14 mouse cellular contexts compared by ENCODE assay signal in genomic region chr7:16172586-16173140, GRCm38 (mm10). TPM values are rescaled to one million over a fixed set of nuclear protein-coding genes. Genes with fewer than 3 reads are reported as not detected.
DNase-seq lines count a peak whose midpoint lies in the region; ATAC-seq lines count a peak whose summit lies in the region.
"Had no signal": no experiment of that assay in that cellular context is flagged by ENCODE, and none has a peak within 500 bp of the region (broad histone marks: within the 10 kb centered on the region; RNA-seq: fewer than 3 reads in every experiment).

No protein-coding gene starts in this region.

- no peak overlapping the region for H3K4me2 ChIP-seq in forebrain, embryonic 14.5 days (ENCODE audit: low read length)
- no peak overlapping the region for H3K4me2 ChIP-seq in midbrain, embryonic 14.5 days (ENCODE audit: low read length)
- H3K4me2 ChIP-seq: embryonic facial prominence, embryonic 15.5 days had no signal

- H3K27ac ChIP-seq in forebrain, embryonic 14.5 days (ENCODE audit: low read depth, low read length), result peak overlapping the region; percentile 60; the same call in 1 of the 2 replicates
- H3K27ac ChIP-seq in midbrain, embryonic 14.5 days (replicated peaks; ENCODE audit: low read depth, low read length), result peak overlapping the region; percentile 55; the same call in 1 of the 2 replicates
- H3K27ac ChIP-seq: embryonic facial prominence, embryonic 15.5 days; heart, adult 2 months; macrophage had no signal

- no peak for ATAC-seq in forebrain, embryonic 14.5 days
- no peak for ATAC-seq in midbrain, embryonic 14.5 days (ENCODE audit: low FRiP score, low TSS enrichment)

- H3K36me3 ChIP-seq in forebrain, embryonic 14.5 days (ENCODE audit: control insufficient read depth, insufficient read depth, low read length), result no peaks in the 10 kb centered on the region
- H3K36me3 ChIP-seq in midbrain, embryonic 14.5 days (ENCODE audit: control insufficient read depth, insufficient read depth, low read length), result peaks cover 4% of the 10 kb centered on the region; the same call in 1 of the 2 replicates
- H3K36me3 ChIP-seq: embryonic facial prominence, embryonic 15.5 days had no signal

- no peak overlapping the region for H3K4me3 ChIP-seq in forebrain, embryonic 14.5 days (ENCODE audit: low read depth, low read length)
- H3K4me3 ChIP-seq in midbrain, embryonic 14.5 days (replicated peaks; ENCODE audit: low read depth, low read length), result no peak overlapping the region
- H3K4me3 ChIP-seq: embryonic facial prominence, embryonic 15.5 days; heart, adult 2 months had no signal

- no peaks in the 10 kb centered on the region for H3K27me3 ChIP-seq in forebrain, embryonic 14.5 days (replicated peaks; ENCODE audit: control insufficient read depth, insufficient read depth, low read length)
- H3K27me3 ChIP-seq in midbrain, embryonic 14.5 days (ENCODE audit: control insufficient read depth, insufficient read depth, low read length), result no peaks in the 10 kb centered on the region
- H3K27me3 ChIP-seq: embryonic facial prominence, embryonic 15.5 days had no signal

- H3K9ac ChIP-seq in forebrain, embryonic 14.5 days (ENCODE audit: low read length), result no peak overlapping the region; the same call in 1 of the 2 replicates
- peak overlapping the region; percentile 26; the same call in 1 of the 2 replicates for H3K9ac ChIP-seq in midbrain, embryonic 14.5 days (replicated peaks; ENCODE audit: low read length)
- H3K9ac ChIP-seq: embryonic facial prominence, embryonic 15.5 days had no signal

- H3K4me1 ChIP-seq in forebrain, embryonic 14.5 days (ENCODE audit: control insufficient read depth, insufficient read depth, low read length), result peaks cover 10% of the 10 kb centered on the region
- H3K4me1 ChIP-seq in midbrain, embryonic 14.5 days (ENCODE audit: control insufficient read depth, insufficient read depth, low read length), result peaks cover 32% of the 10 kb centered on the region

- DNase-seq in cerebellum, postnatal 14 days, result peak; percentile 46 to 52
- no peak for DNase-seq in cerebellum, postnatal 36 days
- DNase-seq in embryo, embryonic 10 days (ENCODE audit: low spot score), result peak; percentile 18
- no peak for DNase-seq in forebrain, embryonic 14.5 days (ENCODE audit: low spot score)
- no peak for DNase-seq in midbrain, embryonic 14.5 days
- no peak for DNase-seq in frontal cortex, adult 2 months (ENCODE audit: extremely low spot score in 1 of 2, low spot score in 1 of 2)
- no peak for DNase-seq in adrenal gland, postnatal 10 days
- no peak for DNase-seq in frontal cortex, postnatal 14 days (ENCODE audit: low spot score in 2 of 2)
- DNase-seq: adrenal gland, postnatal 25 days; heart, adult 2 months; heart, postnatal 36 days; kidney, adult 2 months had no signal

- H3K9me3 ChIP-seq in forebrain, embryonic 14.5 days (replicated peaks; ENCODE audit: control insufficient read depth, low read length), result no peaks in the 10 kb centered on the region; the same call in 1 of the 2 replicates
- 0 out of 2 replicates have a peak, but pooled peaks cover 8% of the 10 kb centered on the region for H3K9me3 ChIP-seq in midbrain, embryonic 14.5 days (ENCODE audit: control insufficient read depth, low read length)

- 59% methylated on average over 1 of the region's 1 CpGs for WGBS in forebrain, embryonic 14.5 days
- WGBS in midbrain, embryonic 14.5 days, result 17% methylated on average over 1 of the region's 1 CpGs

RNA-seq across cellular contexts. Expression of gene Meis3, which starts 2.2 kb away (rescaled TPM):
- 88.8 and 97.6 TPM in 2 replicates for polyA plus RNA-seq in forebrain, embryonic 14.5 days (2014; fragmentation: Nextera tagmentation; extraction: Ambion mirVana)
- polyA plus RNA-seq in midbrain, embryonic 14.5 days (2014; fragmentation: Nextera tagmentation; extraction: Ambion mirVana), result 137 and 151 TPM in 2 replicates
- polyA plus RNA-seq in frontal cortex, adult 2 months (2012; rRNA removed), result 83.7 and 85.4 TPM in 2 replicates
- total RNA-seq in adrenal gland, postnatal 10 days (2021), result 10 to 100 TPM in 1 of 2 experiments, 1 to 10 TPM in 1; 9.6 to 12.2 TPM

RNA-seq across cellular contexts. Expression of gene Slc8a2, which starts 43.0 kb away (rescaled TPM):
- 0.85 and 0.94 TPM in 2 replicates for polyA plus RNA-seq in forebrain, embryonic 14.5 days (2014; fragmentation: Nextera tagmentation; extraction: Ambion mirVana)
- 1.1 and 1.2 TPM in 2 replicates for polyA plus RNA-seq in midbrain, embryonic 14.5 days (2014; fragmentation: Nextera tagmentation; extraction: Ambion mirVana)
- polyA plus RNA-seq in frontal cortex, adult 2 months (2012; rRNA removed), result 122 and 124 TPM in 2 replicates
- total RNA-seq in adrenal gland, postnatal 10 days (2021), result 1 to 10 TPM; 3.0 to 3.8 TPM
- polyA plus RNA-seq: macrophage had no signal

RNA-seq across cellular contexts. Expression of gene Dhx34, which starts 49.2 kb away (rescaled TPM):
- polyA plus RNA-seq in forebrain, embryonic 14.5 days (2014; fragmentation: Nextera tagmentation; extraction: Ambion mirVana), result 9.4 and 10.8 TPM in 2 replicates
- 11.6 and 11.9 TPM in 2 replicates for polyA plus RNA-seq in midbrain, embryonic 14.5 days (2014; fragmentation: Nextera tagmentation; extraction: Ambion mirVana)
- polyA plus RNA-seq in frontal cortex, adult 2 months (2012; rRNA removed), result 11.9 and 12.5 TPM in 2 replicates
- total RNA-seq in adrenal gland, postnatal 10 days (2021), result 10 to 100 TPM; 10.4 to 14.9 TPM

RNA-seq across cellular contexts. Expression of gene Kptn, which starts 53.0 kb away (rescaled TPM):
- 34.5 and 37.0 TPM in 2 replicates for polyA plus RNA-seq in forebrain, embryonic 14.5 days (2014; fragmentation: Nextera tagmentation; extraction: Ambion mirVana)
- polyA plus RNA-seq in midbrain, embryonic 14.5 days (2014; fragmentation: Nextera tagmentation; extraction: Ambion mirVana), result 33.1 and 40.5 TPM in 2 replicates
- 50.7 and 58.1 TPM in 2 replicates for polyA plus RNA-seq in frontal cortex, adult 2 months (2012; rRNA removed)
- 10 to 100 TPM; 24.9 to 25.4 TPM for total RNA-seq in adrenal gland, postnatal 10 days (2021)

Comparison
In these comparisons a context has a peak if more than half of its experiments do, and no peak if none do; other contexts are left out.
1. DNase-seq: peak in cerebellum, postnatal 14 days (2 of 2) and embryo, embryonic 10 days (single experiment); none in cerebellum, postnatal 36 days (0 of 2), forebrain, embryonic 14.5 days (single experiment), midbrain, embryonic 14.5 days (single experiment), frontal cortex, adult 2 months (0 of 2), adrenal gland, postnatal 10 days (single experiment) and frontal cortex, postnatal 14 days (0 of 2).
2. RNA of gene Slc8a2, which starts 43.0 kb away (polyA plus RNA-seq): 122 to 124 TPM in frontal cortex, adult 2 months; 1.1 to 1.2 TPM in midbrain, embryonic 14.5 days and 0.85 to 0.94 TPM in forebrain, embryonic 14.5 days; every median in the first group is over 10 times any median in the second.